Mouse (Mus musculus): ENCODE data around the gene Eid3. TPM values are rescaled to one million over a fixed set of nuclear protein-coding genes. Genes with fewer than 3 reads are reported as not detected.

The Eid3 gene
- 1 to 10 TPM in 1 of 4 experiments, under 1 TPM in 3; 0.40 to 1.9 (median 0.58) TPM for total RNA-seq (2022)

DNA sequence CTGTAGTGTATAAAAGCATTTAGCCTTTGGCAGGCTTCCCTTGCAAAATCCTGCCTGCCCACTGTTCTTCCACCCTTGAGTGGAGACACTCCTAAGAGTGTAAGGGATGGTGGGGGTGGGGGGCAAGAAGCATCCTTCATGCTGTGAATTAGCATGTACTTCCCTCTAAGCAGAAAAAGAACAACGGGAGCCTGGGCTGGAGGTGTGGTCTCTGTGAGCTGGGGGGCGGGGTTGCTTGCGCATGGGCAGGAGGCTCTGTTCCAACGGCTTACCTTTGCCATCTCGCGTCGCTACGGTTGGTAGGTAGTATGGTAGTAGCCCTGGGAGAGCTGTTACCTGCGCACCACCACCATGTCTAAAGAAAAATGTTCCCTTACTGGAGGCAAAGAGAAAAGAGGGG, at the start of gene Eid3:
Eid3 (plus strand) TSS at position 271 of the 400 bp plus-strand sequence.
- DNase-seq (ENCODE audit: low spot score), result no peak

DNA sequence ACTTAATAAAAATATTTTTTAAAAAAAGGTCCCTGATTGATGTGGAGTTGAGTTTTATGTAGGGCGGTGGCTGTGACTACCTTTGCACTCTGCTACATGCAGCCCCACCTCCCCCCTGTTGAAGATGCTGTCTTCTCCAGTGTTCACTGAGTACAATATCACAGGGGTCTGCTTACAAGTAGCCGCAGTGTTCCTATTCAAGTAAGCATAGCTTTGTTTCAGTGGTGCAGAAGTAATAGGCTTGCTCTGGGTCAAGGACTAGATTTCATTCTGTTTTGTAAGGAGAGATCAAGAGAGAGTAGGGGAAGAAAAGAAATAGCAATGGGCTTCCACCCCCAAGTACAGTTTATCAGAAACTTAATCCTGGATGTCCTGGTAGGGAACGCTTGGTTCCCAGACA, 48.9 kb upstream of the Eid3 start:
- DNase-seq (ENCODE audit: low spot score), result no peak

DNA sequence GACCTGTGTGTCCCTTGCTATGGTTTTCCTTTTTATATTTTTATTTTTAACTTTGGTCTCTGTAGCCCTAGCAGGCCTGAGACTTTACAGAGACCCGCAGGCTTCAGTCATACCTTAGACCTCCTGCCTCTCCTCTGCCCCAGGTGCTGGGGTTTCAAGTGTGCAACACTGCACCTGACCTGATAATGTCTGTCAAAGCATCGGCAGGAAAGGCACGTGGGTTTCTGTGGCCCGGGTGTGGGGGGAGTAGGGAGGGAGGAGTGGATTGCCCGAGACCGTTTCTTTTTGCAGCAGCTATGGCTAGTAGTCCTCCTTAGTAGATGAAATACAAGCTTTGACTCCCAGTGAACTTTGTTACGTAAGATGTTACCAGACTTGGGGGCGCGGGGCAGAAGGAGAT, 48.5 kb upstream of the Eid3 start:
- DNase-seq (ENCODE audit: low spot score), result no peak

DNA sequence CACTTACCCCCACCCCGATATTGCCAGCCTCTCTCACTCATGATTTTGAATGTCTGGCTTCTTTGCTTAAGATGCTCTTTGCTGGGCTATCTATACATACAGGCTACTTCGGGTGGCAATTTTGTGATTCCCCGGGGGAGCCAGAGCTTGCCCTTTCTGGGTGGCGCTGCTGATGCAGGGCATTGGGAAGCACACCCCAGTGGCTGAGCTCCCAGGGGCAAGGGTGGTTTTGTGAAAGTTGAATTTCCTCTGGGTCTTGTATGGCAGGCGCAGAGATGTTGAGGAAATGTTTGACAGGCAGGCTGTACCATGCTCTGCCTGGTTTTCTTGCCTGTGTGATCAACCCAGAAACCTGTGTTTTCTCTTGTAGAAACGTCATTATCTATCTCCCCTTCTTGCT, 47.8 kb upstream of the Eid3 start:
- DNase-seq (ENCODE audit: low spot score), result no peak

DNA sequence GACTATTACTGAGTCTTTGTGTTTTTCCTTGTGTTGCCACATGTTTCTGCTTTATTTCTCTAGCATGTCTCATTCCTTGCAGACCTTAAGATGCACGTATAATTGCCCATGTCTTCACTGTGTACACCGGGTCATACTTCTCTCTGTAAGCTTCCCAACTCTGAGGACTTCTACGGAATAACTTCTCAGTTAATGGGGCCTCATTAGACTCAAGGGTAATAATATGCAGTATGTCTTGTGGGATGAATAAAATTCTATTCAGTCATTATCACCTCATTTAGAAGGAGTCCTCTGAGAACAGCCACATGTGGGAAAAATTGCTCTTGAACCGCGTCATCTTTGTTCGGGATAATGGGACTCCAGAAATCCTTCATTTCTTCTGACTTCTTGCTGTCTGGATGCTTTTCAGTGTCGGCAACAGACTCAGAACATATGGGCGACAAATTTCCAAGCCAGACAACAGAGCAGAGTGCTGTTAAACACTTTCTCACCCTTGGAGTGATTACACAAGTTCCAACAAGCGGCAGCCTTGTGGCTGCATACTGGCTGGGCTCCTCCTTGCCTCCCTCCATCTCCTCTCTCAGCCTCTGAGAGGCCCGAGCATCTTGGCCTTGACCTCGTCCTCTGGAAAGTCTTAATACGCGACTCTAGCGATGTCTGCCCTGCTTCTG, 43.2 kb upstream of the Eid3 start:
- no peak for DNase-seq (ENCODE audit: low spot score)

DNA sequence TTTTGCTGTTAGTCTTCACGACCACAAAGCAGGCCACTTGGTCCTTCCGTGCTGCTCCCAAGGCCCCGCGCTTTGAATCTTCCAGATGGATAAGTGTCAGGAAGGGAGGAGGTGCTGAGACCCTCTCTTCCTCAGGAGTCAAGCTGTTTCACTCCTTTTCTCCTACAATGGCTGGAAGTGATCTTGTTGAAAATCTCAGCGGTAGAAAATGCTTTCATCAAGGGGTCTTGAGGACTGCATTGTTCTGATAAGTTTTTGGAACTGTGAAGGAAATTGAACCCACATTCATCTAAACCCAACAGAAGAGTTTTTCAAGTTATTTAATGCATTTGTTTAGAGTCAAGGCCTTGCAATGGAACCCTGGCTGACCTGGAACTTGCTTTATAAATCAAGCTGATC, 42.6 kb upstream of the Eid3 start:
- DNase-seq (ENCODE audit: low spot score), result no peak

DNA sequence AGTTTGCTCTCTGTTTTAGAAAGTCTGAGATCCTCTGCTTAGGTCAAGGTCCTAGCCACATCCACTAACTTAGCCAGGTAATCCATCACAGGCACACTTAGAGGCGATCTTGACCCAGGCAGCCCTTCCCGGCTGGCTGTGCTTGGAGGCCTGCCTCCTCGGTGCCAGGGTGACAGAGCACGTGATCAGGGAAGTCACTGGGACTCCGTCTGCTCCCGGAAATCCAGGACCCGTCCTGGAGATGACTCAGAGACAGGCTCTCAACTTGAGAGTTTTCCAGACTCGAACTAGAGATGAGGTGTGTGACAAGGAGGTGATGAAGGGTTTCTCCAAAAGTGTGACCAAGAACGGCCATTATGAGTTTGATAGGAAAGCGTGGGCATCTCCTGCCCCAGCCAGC, 41.9 kb upstream of the Eid3 start:
- no peak for DNase-seq (ENCODE audit: low spot score)

DNA sequence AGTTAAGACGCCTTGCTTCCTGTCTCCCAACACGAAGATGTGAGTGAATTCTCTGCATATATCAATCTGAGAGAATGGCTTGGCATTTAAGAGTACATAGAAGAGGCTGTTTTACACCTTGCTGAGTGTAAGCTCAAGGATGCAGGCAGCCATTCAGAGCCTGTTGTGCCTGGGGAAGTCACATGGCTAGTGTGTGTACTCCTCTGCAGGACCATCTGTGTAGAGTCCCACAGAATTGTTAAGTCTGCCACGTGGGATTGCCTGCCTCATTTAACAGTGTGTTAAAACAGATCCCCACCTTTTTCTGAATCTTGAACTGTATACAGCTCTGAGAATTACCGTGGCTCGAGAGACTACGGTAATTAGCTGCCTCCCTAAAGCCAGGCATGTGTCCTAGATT, 39.9 kb upstream of the Eid3 start:
- DNase-seq (ENCODE audit: low spot score), result no peak

DNA sequence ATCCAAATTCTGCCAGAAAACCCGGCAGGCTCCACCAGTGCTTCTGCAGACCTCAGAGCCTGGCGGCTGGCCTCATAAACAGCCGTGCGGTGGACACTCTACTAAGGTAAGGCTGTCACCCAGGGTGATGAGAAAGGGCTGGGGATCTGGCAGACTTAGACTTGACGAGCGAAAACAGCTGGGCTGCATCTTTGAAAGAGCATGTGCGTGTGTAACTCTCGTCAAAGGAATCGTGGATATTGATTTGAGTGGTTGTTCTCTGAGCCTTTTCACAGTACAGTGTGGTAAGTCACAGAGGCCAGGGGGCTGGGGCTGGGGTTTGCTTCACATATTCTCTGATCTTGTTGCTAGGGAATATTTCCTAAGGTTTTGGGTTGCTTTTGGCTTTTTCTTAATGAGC, 32.5 kb upstream of the Eid3 start, which contains the start of gene Txnrd1:
Txnrd1 (plus strand) TSS at position 26 of the 400 bp plus-strand sequence.
- DNase-seq (ENCODE audit: low spot score), result no peak

DNA sequence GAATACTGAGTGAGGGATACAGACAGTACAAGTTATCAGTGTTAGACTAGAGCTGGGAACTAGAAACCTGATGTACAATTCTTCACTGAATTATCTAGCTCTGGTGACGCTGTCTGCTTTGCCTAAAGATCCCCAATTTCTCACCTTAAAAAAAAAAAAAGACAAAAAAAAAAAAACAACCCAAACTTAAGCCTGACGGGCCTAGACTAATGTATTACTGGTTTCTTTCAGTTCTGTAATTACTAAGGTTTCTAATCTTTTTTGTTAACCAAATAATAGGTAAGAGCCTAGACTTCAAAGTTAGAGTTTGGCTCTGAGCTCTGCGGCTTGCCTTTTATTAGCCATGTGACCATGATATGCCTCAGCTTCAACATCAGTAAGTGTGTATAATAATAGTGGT, 30.5 kb upstream of the Eid3 start:
- no peak for DNase-seq (ENCODE audit: low spot score)

DNA sequence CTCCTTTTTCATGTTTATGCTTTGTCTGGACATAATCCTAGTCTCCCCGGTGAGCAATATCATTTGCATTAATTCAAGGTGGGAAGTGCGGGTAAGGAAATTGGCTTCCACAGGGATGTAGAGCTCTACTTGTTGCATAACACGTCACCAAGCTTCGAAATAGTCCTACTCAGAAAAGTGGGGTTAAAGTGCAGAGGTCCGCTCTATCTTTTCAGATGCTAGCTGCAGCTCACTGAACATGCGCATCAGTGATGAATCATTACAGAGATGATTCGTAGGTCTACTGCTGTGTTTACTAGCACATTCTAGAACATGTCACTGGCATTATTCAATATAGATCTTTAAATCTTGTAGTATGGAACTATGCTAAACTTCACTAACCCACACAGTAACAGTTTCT, 28.0 kb upstream of the Eid3 start:
- no peak for DNase-seq (ENCODE audit: low spot score)

DNA sequence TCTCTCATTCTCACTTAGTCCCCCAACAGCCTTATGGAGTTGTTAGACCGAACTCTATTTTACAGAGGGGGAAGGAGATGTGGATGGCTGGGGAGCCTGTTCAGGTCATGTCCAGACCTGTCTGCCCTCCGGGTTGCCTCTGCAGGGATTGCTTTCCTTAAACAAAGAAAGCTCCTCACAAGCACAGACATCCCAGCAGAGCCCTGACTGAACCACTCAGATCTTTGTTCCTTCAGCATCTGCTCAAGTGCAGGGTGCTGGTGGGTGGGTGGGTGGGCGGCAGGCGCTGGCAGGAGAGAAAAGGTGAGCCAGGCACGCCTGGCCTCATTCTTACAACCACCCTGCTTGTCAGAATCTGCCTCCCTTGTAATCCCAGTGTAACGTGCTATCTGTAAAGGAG, 22.3 kb upstream of the Eid3 start:
- no peak for DNase-seq (ENCODE audit: low spot score)

DNA sequence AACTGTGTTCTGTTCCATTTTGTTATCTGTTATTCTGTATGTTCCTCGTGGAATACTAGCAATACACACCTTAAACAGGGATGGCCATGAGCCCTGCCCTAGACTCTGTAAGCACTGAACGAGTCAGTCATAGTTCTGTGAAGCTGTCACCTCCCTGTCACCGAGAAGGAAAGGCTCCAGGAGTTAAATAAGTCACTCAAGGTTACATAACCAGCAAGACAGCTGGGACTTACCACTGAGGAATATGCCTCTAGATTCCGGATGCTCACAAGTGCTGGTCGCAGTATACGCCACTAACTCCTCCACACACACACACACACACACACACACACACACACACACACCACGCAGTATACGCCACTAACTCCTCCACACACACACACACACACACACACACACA, 21.7 kb upstream of the Eid3 start:
- no peak for DNase-seq (ENCODE audit: low spot score)

DNA sequence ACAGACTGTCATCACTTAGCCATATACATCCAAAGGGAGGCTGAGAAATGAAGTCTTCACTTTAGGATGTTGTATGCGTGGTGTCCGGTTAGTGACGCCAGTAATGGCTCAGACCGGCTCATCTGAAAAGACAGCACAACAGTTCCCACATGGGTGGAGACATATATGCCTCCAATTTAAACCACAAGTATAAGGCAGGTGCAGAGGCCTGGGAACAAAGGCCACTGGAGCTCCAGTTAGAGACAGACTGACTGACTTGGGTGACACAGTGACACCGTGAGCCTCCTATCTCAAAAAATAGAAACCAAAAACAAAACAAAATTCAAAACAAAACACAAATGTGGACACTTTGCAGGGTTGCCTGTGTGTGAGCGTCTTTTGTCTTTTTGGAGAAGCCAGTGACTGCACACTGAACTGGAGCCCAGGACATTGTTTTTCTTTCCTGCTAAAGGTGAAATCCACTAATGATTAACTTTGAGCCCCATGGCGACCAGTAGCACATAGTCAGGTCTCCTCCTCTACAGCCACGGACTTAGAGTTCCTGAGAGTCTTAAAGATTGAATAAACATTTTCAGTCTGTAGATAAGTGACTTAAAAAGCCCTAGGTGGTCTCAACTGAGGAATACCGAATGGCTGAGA, 18.5 kb upstream of the Eid3 start:
- DNase-seq (ENCODE audit: low spot score), result no peak

DNA sequence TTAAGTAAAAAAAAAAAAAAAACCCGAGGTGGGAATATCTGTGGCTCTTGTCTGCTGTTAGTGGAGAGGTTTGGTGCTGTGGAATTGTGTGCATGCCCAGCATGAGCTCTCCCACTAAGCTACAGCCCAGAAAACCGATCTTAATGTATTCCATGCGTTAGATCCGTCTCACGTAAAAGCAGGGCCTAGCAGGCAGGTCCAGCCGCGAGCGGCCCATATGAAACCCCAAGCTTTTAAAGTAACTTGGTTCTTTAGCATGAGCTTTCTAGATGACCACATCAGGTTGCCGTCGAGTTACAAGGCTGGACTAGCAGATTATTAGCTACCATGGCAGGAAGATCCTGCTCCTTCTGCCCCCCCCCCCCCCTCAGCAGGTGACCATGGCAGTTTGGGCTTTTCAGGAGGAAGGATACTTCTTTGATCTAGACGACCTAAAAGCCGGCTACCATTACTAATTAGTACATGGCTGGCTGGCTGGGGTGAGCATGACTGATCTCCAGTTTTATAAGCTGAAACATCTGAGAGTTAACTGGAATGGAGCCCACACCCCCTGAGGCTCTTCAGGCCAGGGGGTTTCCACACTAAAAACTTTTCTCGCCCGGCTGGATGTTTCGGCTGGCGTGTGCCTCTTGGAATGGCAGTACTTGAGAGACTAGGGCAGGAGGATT, 16.6 kb upstream of the Eid3 start:
- no peak for DNase-seq (ENCODE audit: low spot score)

DNA sequence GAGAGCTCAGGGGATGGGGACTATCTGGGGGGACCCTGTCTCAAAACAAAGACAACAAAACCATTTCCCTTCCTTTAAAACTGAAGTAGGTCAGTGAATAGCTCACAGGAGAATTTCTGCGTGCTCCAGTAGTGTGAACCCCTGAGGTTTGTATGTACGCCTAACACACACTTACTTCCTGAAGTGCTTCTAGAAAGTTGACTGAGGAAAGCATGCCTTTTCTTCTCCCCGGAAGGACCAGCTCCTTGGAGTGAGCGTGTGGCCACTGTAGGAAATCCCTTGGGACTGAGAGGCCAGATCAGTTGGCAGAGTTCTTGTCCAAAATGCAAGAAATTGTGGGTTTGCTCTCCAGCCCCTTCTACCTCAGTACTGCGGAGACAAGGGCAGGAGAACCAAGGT, 16.1 kb upstream of the Eid3 start:
- no peak for DNase-seq (ENCODE audit: low spot score)

DNA sequence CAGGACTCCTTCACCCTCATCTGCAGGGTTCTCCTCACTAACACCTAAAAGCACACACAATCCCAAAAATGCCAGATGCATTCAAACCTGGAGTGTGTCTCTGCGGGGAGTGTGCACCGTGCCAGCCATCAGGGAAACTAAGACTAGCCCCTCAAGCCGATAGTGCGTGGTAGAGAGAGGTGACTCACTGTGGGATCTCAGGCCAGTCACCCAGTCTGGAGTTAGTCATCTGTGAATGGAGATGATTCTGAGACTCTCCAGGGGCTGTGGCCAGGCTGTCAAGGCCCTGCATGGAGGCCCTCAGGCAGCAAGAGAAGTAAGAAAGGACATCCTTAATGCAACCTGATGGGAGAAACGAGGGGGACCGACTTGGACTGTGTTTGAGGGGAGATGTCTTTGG, 14.7 kb upstream of the Eid3 start:
- no peak for DNase-seq (ENCODE audit: low spot score)

DNA sequence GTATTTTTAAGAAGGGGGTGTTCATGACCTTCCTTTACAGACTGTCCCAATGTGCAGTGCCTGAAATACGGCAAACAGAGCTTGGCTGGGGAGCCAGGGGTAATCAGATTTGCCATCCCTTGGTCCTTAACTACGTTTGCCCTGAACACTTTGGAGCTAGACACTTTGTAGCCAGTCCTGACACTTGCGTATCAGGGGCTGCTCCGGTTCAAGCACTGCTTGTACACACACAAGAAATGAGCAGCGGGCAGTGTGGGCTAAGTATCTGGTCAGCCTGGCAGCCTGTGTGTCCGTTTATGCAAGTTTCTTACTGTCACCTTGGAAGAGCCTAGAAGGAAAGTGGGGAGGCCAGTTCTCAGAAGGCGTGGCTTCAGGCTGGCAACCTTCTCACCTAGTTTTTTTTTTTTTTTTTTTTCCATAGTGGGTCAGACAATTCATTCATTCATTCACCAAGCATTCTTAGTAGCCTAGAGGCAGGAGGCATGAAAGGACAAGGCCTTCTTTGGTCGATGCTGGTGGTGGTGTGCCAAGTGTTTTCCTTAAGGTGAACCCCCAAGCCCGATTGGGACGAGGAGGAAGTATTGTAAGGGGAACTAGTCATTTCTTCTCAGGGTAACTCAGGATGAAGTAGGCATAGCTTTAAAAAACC, 8.3 kb upstream of the Eid3 start:
- DNase-seq (ENCODE audit: low spot score), result no peak

DNA sequence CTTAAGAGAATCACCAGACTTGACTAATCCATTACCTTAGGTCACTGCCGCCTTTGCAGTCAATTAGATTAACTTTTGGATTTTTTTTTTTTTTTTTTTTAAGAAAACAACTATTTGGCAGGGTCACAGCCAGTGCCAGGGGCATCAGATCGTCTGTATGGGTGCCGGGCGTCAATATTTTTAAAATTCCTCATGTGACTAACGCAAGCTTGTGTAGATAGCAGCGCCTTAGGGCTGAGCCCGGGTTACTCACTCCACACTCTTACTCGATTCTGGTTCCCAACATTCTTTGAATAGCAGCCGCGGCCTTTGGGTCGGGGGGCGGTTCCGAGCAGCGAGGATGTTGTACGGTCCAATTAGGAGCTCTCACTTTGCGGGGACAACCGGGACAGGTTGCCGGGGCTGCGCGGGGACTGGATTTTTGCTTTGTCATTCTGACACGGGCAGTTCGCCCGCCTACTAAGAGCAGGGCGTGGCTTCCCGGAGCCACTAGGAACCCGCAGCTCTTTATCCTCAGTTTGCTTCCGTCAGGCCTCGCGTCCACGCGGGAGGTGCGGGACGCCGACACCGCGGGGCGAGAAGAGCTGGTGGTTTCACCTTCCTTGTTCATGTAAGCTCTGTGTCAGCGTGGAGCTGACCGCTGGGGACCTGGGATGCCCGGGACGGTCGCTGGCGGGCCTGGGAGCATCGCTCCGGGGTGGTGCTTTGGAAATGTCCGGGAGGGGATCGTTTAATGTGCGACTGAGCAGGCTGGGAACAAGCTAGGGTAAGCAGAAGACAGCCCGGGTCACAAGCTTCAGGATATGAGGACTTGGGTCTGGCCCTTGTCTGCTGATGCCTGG, 7.5 kb upstream of the Eid3 start:
- DNase-seq (ENCODE audit: low spot score), result peak; percentile 94

DNA sequence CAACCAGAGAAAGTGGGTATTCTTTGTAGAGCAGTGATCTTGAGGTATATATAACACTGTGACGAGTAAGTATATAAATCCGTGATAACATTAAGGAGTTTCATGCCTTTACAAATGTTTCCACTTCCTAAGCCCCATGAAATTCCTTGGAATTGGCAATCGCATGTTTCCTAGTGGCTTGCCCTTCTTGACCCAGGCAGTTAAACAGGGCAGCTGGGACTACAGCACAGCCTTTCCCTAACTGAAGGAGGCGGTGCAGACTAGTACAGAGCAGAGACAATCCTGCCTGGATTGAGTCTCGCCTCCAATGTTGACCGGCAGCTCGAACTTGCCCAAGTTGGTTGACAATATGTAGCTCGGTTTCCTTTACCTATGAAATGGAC, 6.9 kb upstream of the Eid3 start:
- DNase-seq (ENCODE audit: low spot score), result peak; percentile 37

DNA sequence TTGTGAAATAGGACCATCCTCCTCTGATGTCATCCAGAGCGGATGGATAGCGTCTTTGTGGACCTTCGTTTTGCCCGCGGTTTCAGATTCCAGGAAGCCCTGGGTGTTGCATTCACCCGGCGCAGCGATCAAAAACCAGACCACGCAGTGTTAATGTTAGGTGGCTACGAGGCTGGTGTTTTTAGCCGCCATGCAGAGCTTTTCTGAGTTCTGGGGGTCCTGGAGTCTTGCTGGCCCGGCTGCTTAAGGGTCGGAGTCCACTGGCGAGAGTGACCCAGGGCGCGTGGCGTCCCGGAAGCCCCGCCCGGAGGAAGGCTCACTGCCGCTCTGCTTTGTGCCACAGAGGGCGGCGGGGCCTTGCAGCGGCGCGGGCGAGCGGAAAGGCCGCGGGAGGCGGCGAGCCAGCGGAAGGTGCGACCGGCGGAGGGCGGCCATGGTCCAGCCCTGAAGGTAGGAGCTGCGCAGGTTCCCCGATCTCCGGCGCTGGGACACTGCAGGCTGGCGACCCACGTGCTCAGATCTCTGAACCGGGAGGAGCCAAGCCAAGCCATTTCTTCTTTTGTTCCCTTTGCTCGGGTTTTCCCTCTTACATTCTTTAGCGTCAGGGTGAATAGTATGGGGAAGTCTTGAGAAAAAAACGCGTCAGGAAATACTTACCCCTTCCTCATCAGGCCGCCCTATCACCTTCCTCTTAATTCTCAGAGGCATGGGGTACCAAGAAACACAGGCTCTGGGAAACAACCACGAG, 6.1 kb upstream of the Eid3 start:
- DNase-seq (ENCODE audit: low spot score), result peak; percentile 68
